Mouse (Mus musculus): ENCODE results near the gene Cdh6. TPM values are rescaled to one million over a fixed set of nuclear protein-coding genes. Genes with fewer than 3 reads are reported as not detected.

Cdh6 gene
- total RNA-seq, 2 experiments from 2014 or later, result 31.3 to 36.9 TPM

DNA sequence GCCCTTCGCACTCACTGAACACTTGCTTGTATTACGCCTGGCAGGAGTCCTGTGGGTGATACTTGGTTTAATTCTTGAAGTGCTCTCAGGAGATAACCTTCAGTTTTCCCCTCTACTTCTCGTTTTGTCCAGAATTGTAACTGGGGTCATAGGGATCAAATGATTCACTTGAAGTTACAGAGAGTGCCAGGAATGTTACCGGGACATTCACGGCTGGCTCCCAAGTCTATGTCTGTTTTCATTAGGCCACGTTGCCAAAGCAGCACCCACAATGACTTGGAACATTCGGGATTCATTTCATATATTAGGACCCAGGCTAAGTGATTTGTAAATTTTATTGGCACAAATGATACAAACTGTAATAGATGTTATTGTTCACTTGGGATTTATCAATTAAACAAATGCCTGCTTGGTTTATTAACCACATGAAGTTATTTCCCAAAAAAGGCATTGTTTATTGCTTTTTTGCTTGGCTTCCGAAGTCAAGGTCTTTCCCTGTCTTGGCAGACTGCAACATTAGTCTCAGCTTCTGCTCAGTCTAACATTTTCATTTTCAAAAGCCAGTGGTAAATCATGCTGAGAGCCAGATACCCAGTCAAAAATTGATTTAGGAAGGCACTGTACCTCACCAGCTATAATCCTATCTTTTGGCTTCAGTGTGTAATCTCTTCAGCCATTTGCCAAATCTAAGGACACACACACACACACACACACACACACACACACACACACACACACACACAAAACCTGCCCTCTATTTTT is 96.4 kb downstream of the Cdh6 start:
- intact Hi-C loops (cut with DNase I), result no loop called here

GRCm38 (mm10) chr15:13074047-13074446 is 99.4 kb downstream of the Cdh6 start:
- DNase-seq (ENCODE audit: low spot score in 2 of 2), result no peak
- intact Hi-C loops (cut with DNase I), result no loop called here

More for the DNA sequence above, 96.4 kb downstream of the Cdh6 start:
- no peak for DNase-seq (ENCODE audit: low spot score in 2 of 2)

- DNase-seq (ENCODE audit: low spot score in 2 of 2), result no peak
- intact Hi-C loops (cut with DNase I), result no loop called here
Observed at GRCm38 (mm10) chr15:13068213-13068516, 105.3 kb downstream of the Cdh6 start.

- DNase-seq (ENCODE audit: low spot score in 2 of 2), result no peak
- intact Hi-C loops (cut with DNase I), result no loop called here
Observed at GRCm38 (mm10) chr15:13067429-13068212, 105.9 kb downstream of the Cdh6 start.

GRCm38 (mm10) chr15:13066765-13067164 is 106.7 kb downstream of the Cdh6 start:
- intact Hi-C loops (cut with DNase I), result no loop called here
- DNase-seq (ENCODE audit: low spot score in 2 of 2), result no peak

GRCm38 (mm10) chr15:13063633-13064032 is 109.8 kb downstream of the Cdh6 start:
- no peak for DNase-seq (ENCODE audit: low spot score in 2 of 2)
- intact Hi-C loops (cut with DNase I), result no loop called here

- DNase-seq (ENCODE audit: low spot score in 2 of 2), result no peak
- intact Hi-C loops (cut with DNase I), result no loop called here
Observed at GRCm38 (mm10) chr15:13057728-13058127, 115.7 kb downstream of the Cdh6 start.

DNA sequence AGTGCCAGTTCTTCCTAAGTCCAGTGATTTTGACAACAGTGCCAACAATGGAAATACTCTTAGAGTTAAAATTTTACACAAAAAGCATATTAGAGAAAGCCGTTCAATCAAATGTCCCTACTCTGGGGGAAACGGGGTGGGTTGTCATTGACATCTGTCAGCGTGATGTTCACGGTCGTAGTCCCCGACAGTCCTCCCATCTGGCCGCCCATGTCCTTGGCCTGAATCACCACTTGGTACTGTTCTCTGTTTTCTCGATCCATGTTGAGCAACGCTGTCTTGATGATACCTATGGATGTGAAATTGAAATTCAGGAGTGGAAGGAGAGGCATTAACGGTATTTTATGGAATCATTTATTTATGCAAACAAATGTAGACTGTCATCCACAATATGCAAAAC is 116.2 kb downstream of the Cdh6 start:
- intact Hi-C loops (cut with DNase I), result no loop called here
- no peak for DNase-seq (ENCODE audit: low spot score in 2 of 2)

GRCm38 (mm10) chr15:13047910-13048309 is 125.6 kb downstream of the Cdh6 start:
- intact Hi-C loops (cut with DNase I), result no loop called here
- DNase-seq (ENCODE audit: low spot score in 2 of 2), result no peak

- intact Hi-C loops (cut with DNase I), result loop anchor here (10.0 kb wide), 1 partner anchor 120 kb away; no protein-coding TSS in a partner anchor
- no peak for DNase-seq (ENCODE audit: low spot score in 2 of 2)
Observed at GRCm38 (mm10) chr15:13034436-13034835, 139.0 kb downstream of the Cdh6 start.

DNA sequence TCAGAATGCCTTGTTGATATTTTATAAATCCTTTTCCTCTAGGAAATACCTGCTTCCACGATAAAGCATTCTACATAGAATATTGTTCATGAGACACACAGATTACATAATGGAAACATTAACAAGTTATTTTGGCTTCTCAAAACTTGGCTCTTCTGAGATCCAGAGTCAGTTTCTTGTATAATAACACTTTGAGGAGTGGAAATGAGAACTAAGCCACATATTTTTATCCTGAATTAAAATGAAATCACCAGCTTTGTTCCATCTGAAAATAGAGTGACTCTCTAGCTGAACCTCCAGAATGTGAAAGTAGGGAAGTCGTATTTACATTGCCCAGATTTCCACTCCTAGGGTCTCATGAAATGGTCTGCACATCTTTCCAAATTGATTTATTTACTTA is 142.8 kb downstream of the Cdh6 start:
- intact Hi-C loops (cut with DNase I), result loop anchor here (10.0 kb wide), 1 partner anchor 116 kb away; no protein-coding TSS in a partner anchor
- peak in 1 of 2 experiments; percentile 55 for DNase-seq (ENCODE audit: low spot score in 2 of 2)

DNA sequence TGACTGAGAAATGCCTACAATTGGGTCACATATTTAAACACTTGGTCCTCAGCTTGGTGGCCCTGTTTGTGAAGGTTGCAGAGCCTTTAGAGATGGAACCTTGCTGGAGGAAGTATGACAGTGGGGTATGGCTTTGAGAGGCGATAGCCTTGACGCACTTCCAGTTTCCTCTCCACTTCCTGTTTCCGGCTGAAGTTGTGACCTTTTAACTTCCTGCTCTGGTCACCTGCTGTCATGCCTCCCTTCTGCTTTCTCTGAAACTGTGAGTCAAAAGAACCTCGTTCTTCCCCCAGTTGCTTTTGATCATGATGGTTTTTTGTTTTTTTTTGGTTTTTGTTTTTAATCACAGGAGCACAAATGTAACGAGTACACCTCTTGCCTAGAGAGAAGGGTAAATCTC is 146.0 kb downstream of the Cdh6 start:
- DNase-seq (ENCODE audit: low spot score in 2 of 2), result no peak
- intact Hi-C loops (cut with DNase I), result no loop called here

GRCm38 (mm10) chr15:13016756-13017357 is 156.6 kb downstream of the Cdh6 start:
- no peak for DNase-seq (ENCODE audit: low spot score in 2 of 2)
- intact Hi-C loops (cut with DNase I), result no loop called here

- no peak for DNase-seq (ENCODE audit: low spot score in 2 of 2)
- intact Hi-C loops (cut with DNase I), result no loop called here
Observed at GRCm38 (mm10) chr15:13008803-13009202, 164.7 kb downstream of the Cdh6 start.

DNA sequence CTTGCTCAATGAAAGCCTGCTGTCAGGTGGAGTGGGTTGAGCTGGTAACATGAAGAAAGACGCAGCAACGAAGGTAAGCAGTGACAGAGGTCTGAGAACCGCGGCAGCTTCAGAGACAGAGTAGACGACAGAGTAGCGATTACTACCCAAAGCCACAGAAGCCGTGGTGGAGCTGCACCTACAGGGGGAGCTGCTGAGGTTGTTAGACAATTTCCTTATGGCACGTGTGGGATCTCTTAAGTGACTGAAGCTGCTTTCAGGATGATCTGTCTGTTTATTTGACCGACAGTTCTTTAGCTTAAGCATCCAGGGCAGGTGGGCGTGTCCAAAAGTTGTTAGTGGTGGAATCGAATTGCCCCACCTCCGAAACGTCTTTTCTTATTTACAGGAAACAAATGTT is 167.5 kb downstream of the Cdh6 start:
- no peak for DNase-seq (ENCODE audit: low spot score in 2 of 2)
- intact Hi-C loops (cut with DNase I), result no loop called here

- intact Hi-C loops (cut with DNase I), result no loop called here
- DNase-seq (ENCODE audit: low spot score in 2 of 2), result peak in 1 of 2 experiments; percentile 8
Observed at GRCm38 (mm10) chr15:13001549-13001948, 171.9 kb downstream of the Cdh6 start.

GRCm38 (mm10) chr15:12994563-12995359 is 178.7 kb downstream of the Cdh6 start:
- intact Hi-C loops (cut with DNase I), result no loop called here
- no peak for DNase-seq (ENCODE audit: low spot score in 2 of 2)
